Mouse (Mus musculus) midbrain, embryonic 12.5 days (tissue): ENCODE data around the gene Rpl37. TPM values are rescaled to one million over a fixed set of nuclear protein-coding genes. Genes with fewer than 3 reads are reported as not detected.

ENCODE experiments used
- ATAC-seq: fragments of 200-750 bp; cut with Nextera tagmentation; 2 replicates; pipeline ENCODE4 v1.8.0; 2017; ENCODE audit warnings: low read depth, moderate TSS enrichment, moderate library complexity; ENCODE audit not compliant: low FRiP score
- H3K27ac ChIP-seq: fragments of 300-500 bp; sonication (generic); replicated peaks from 2 replicates; pipeline ENCODE4 v1.5.1; 2016; ENCODE audit warnings: mild to moderate bottlenecking
- H3K27me3 ChIP-seq: fragments of 300-500 bp; sonication (generic); 2 replicates; pipeline ENCODE4 v1.6.1; 2016; ENCODE audit warnings: mild to moderate bottlenecking
- H3K36me3 ChIP-seq: fragments of 300-500 bp; sonication (generic); 2 replicates; pipeline ENCODE4 v1.6.1; 2016
- H3K4me1 ChIP-seq: fragments of 300-500 bp; sonication (generic); 2 replicates; pipeline ENCODE4 v1.6.1; 2016
- H3K4me2 ChIP-seq: fragments of 300-500 bp; sonication (generic); replicated peaks from 2 replicates; pipeline ENCODE4 v1.6.1; 2016; ENCODE audit warnings: mild to moderate bottlenecking, moderate library complexity
- H3K4me3 ChIP-seq: fragments of 300-500 bp; sonication (generic); 2 replicates; pipeline ENCODE4 v1.5.1; 2016; ENCODE audit warnings: mild to moderate bottlenecking
- H3K9ac ChIP-seq: fragments of 300-500 bp; sonication (generic); replicated peaks from 2 replicates; pipeline ENCODE4 v1.6.1; 2016; ENCODE audit warnings: mild to moderate bottlenecking, moderate library complexity
- H3K9me3 ChIP-seq: fragments of 300-500 bp; sonication (generic); 2 replicates; pipeline ENCODE4 v1.6.1; 2016; ENCODE audit warnings: mild to moderate bottlenecking
- WGBS: fragments of 180-500 bp; shearing (Covaris S2); methylation state at CpG from one replicate; pipeline ENCODE4 v1.1.7; 2016; 5-methylcytosine and 5-hydroxymethylcytosine counted together
- polyA plus RNA-seq: library from polyadenylated mRNA; unstranded; fragments of >200 nt; fragmentation: Nextera tagmentation; extraction: Ambion mirVana; gene quantifications from 2 replicates; pipeline ENCODE4 v1.2.1, GENCODE M21; 2016

The Rpl37 gene
- polyA plus RNA-seq, result 417 and 438 TPM in 2 replicates

- H3K27ac ChIP-seq, result peak within 1 kb of the TSS; percentile 88
- no peaks in the 10 kb centered on the region for H3K27me3 ChIP-seq
- peaks cover 16% of the 10 kb centered on the region for H3K4me1 ChIP-seq
- under 1% methylated on average over 50 of the region's 55 CpGs for WGBS
- peak within 1 kb of the TSS; percentile 75 for H3K4me2 ChIP-seq
- ATAC-seq, result peak; percentile 99
- H3K9ac ChIP-seq, result peak within 1 kb of the TSS; percentile 90
- no peaks in the 10 kb centered on the region for H3K9me3 ChIP-seq
- H3K4me3 ChIP-seq, result peak within 1 kb of the TSS; percentile 86
- peaks cover 40% of the 10 kb centered on the region for H3K36me3 ChIP-seq
Observed at GRCm38 (mm10) chr15:5116270-5117030, at the start of gene Rpl37. Rpl37 (plus strand) TSS chr15:5116645.

GRCm38 (mm10) chr15:5068801-5069518 is 47.5 kb upstream of the Rpl37 start:
- Histone ChIP-seq H3K36me3 (no peaks in the 10 kb centered on the region), H3K4me3 (no peak overlapping the region), H3K9ac (no peak overlapping the region), H3K4me1 (no peaks in the 10 kb centered on the region), H3K9me3 (no peaks in the 10 kb centered on the region), H3K27me3 (no peaks in the 10 kb centered on the region), H3K27ac (no peak overlapping the region), H3K4me2 (no peak overlapping the region)
- peak; percentile 58; the same call in 1 of the 2 replicates for ATAC-seq
- WGBS, result 60% methylated on average over 15 of the region's 15 CpGs

GRCm38 (mm10) chr15:5081235-5081634 is 35.2 kb upstream of the Rpl37 start:
- Histone ChIP-seq H3K4me3 (no peak overlapping the region), H3K4me1 (no peaks in the 10 kb centered on the region), H3K9ac (no peak overlapping the region), H3K27me3 (no peaks in the 10 kb centered on the region), H3K9me3 (no peaks in the 10 kb centered on the region), H3K27ac (no peak overlapping the region), H3K4me2 (no peak overlapping the region), H3K36me3 (no peaks in the 10 kb centered on the region)
- no peak for ATAC-seq
- 88% methylated on average over 1 of the region's 1 CpGs for WGBS

- no peak overlapping the region for H3K4me3 ChIP-seq
- H3K9ac ChIP-seq, result no peak overlapping the region
- 23% methylated on average over 2 of the region's 2 CpGs for WGBS
- no peaks in the 10 kb centered on the region for H3K4me1 ChIP-seq
- H3K27me3 ChIP-seq, result no peaks in the 10 kb centered on the region
- H3K4me2 ChIP-seq, result no peak overlapping the region
- no peaks in the 10 kb centered on the region for H3K36me3 ChIP-seq
- no peaks in the 10 kb centered on the region for H3K9me3 ChIP-seq
- H3K27ac ChIP-seq, result no peak overlapping the region
- ATAC-seq, result no peak
Observed at GRCm38 (mm10) chr15:5086162-5086561, 30.3 kb upstream of the Rpl37 start.

GRCm38 (mm10) chr15:5088850-5089608 is 27.4 kb upstream of the Rpl37 start:
- Histone ChIP-seq H3K27me3 (no peaks in the 10 kb centered on the region), H3K9ac (no peak overlapping the region), H3K4me1 (no peaks in the 10 kb centered on the region), H3K27ac (no peak overlapping the region), H3K4me2 (no peak overlapping the region), H3K4me3 (no peak overlapping the region), H3K9me3 (no peaks in the 10 kb centered on the region), H3K36me3 (no peaks in the 10 kb centered on the region)
- peak; percentile 81 for ATAC-seq
- WGBS, result 75% methylated on average over 7 of the region's 7 CpGs

GRCm38 (mm10) chr15:5090131-5090530 is 26.3 kb upstream of the Rpl37 start:
- Histone ChIP-seq H3K9me3 (no peaks in the 10 kb centered on the region), H3K4me3 (no peak overlapping the region), H3K9ac (no peak overlapping the region), H3K27ac (no peak overlapping the region), H3K36me3 (no peaks in the 10 kb centered on the region), H3K27me3 (no peaks in the 10 kb centered on the region), H3K4me1 (no peaks in the 10 kb centered on the region), H3K4me2 (no peak overlapping the region)
- ATAC-seq, result no peak
- 89% methylated on average over 10 of the region's 10 CpGs for WGBS

GRCm38 (mm10) chr15:5095534-5096301 is 20.7 kb upstream of the Rpl37 start:
- ATAC-seq, result no peak
- Histone ChIP-seq H3K27me3 (no peaks in the 10 kb centered on the region), H3K9ac (no peak overlapping the region), H3K36me3 (no peaks in the 10 kb centered on the region), H3K9me3 (no peaks in the 10 kb centered on the region), H3K4me1 (no peaks in the 10 kb centered on the region), H3K4me2 (no peak overlapping the region), H3K27ac (no peak overlapping the region), H3K4me3 (no peak overlapping the region)
- 90% methylated on average over 11 of the region's 11 CpGs for WGBS

GRCm38 (mm10) chr15:5097376-5097775 is 19.1 kb upstream of the Rpl37 start:
- H3K27me3 ChIP-seq, result no peaks in the 10 kb centered on the region
- no peak overlapping the region for H3K4me2 ChIP-seq
- H3K9me3 ChIP-seq, result no peaks in the 10 kb centered on the region
- H3K9ac ChIP-seq, result no peak overlapping the region
- ATAC-seq, result no peak
- H3K36me3 ChIP-seq, result no peaks in the 10 kb centered on the region
- 100% methylated on average over 1 of the region's 1 CpGs for WGBS
- H3K4me3 ChIP-seq, result no peak overlapping the region
- no peaks in the 10 kb centered on the region for H3K4me1 ChIP-seq
- H3K27ac ChIP-seq, result no peak overlapping the region

GRCm38 (mm10) chr15:5102312-5102711 is 14.1 kb upstream of the Rpl37 start:
- no peak overlapping the region for H3K27ac ChIP-seq
- H3K27me3 ChIP-seq, result no peaks in the 10 kb centered on the region
- H3K36me3 ChIP-seq, result no peaks in the 10 kb centered on the region
- H3K4me1 ChIP-seq, result no peaks in the 10 kb centered on the region
- ATAC-seq, result no peak
- H3K9ac ChIP-seq, result no peak overlapping the region
- no peaks in the 10 kb centered on the region for H3K9me3 ChIP-seq
- no peak overlapping the region for H3K4me2 ChIP-seq
- 93% methylated on average over 4 of the region's 4 CpGs for WGBS
- no peak overlapping the region for H3K4me3 ChIP-seq

- no peaks in the 10 kb centered on the region for H3K4me1 ChIP-seq
- WGBS, result 84% methylated on average over 6 of the region's 6 CpGs
- H3K9ac ChIP-seq, result no peak overlapping the region
- H3K27ac ChIP-seq, result no peak overlapping the region
- no peak overlapping the region for H3K4me2 ChIP-seq
- ATAC-seq, result no peak
- H3K36me3 ChIP-seq, result no peaks in the 10 kb centered on the region
- H3K27me3 ChIP-seq, result no peaks in the 10 kb centered on the region
- H3K9me3 ChIP-seq, result no peaks in the 10 kb centered on the region
- H3K4me3 ChIP-seq, result no peak overlapping the region
Observed at GRCm38 (mm10) chr15:5105891-5106290, 10.6 kb upstream of the Rpl37 start.

GRCm38 (mm10) chr15:5106293-5106692 is 10.2 kb upstream of the Rpl37 start:
- no peaks in the 10 kb centered on the region for H3K9me3 ChIP-seq
- no peak overlapping the region for H3K4me2 ChIP-seq
- no peaks in the 10 kb centered on the region for H3K4me1 ChIP-seq
- no peaks in the 10 kb centered on the region for H3K27me3 ChIP-seq
- no peak overlapping the region for H3K27ac ChIP-seq
- H3K9ac ChIP-seq, result no peak overlapping the region
- WGBS, result 54% methylated on average over 2 of the region's 2 CpGs
- H3K4me3 ChIP-seq, result no peak overlapping the region
- ATAC-seq, result peak; percentile 60; the same call in 1 of the 2 replicates
- H3K36me3 ChIP-seq, result no peaks in the 10 kb centered on the region
